Mouse (Mus musculus) ES-E14 (cell line): ENCODE data around the gene Flrt1. TPM values are rescaled to one million over a fixed set of nuclear protein-coding genes. Genes with fewer than 3 reads are reported as not detected.

Experiments
- DNase-seq: peaks from one replicate; pipeline ENCODE4 v3.0.0-alpha.2; 2013; ENCODE audit warnings: low read depth, low spot score
- H3K27ac ChIP-seq: 2 replicates; pipeline ENCODE4 v1.5.1; 2012; ENCODE audit warnings: low read depth, mild to moderate bottlenecking, low read length, moderate library complexity, mixed read lengths; ENCODE audit not compliant: poor library complexity, insufficient read depth, severe bottlenecking
- H3K36me3 ChIP-seq: 2 replicates; pipeline ENCODE4 v1.6.1; 2012; ENCODE audit warnings: mild to moderate bottlenecking, low read length, moderate library complexity, mixed read lengths; ENCODE audit not compliant: control insufficient read depth, poor library complexity, insufficient read depth, severe bottlenecking
- H3K4me1 ChIP-seq, 2 experiments: fragments of 150-350 bp in 1 of 2; sonication (generic) in 1 of 2; 2 replicates each; pipeline ENCODE4 v1.6.1; 2012; ENCODE audit warnings: low read length in 2 of 2, mild to moderate bottlenecking in 1 of 2, mixed read lengths in 1 of 2; ENCODE audit not compliant: control insufficient read depth in 2 of 2, insufficient read depth in 2 of 2, poor library complexity in 1 of 2
- H3K4me3 ChIP-seq, 2 experiments: fragments of 150-350 bp in 1 of 2; sonication (generic) in 1 of 2; 2 replicates each; pipeline ENCODE4 v1.5.1; 2012; ENCODE audit warnings: low read length in 2 of 2, low read depth in 1 of 2, mild to moderate bottlenecking in 1 of 2, mixed read lengths in 1 of 2; ENCODE audit not compliant: insufficient read depth in 1 of 2, poor library complexity in 1 of 2, severe bottlenecking in 1 of 2
- H3K9ac ChIP-seq: 2 replicates; pipeline ENCODE4 v1.6.1; 2012; ENCODE audit warnings: low read depth, mild to moderate bottlenecking, low read length, mixed read lengths; ENCODE audit not compliant: poor library complexity, insufficient read depth, severe bottlenecking
- H3K9me3 ChIP-seq: fragments of 150-350 bp; sonication (generic); 2 replicates; pipeline ENCODE4 v1.6.1; 2012; ENCODE audit warnings: low read depth, mild to moderate bottlenecking, low read length; ENCODE audit not compliant: control insufficient read depth, insufficient read depth
- CHD2 ChIP-seq: IDR thresholded peaks from 2 replicates; pipeline ENCODE4 v1.6.1; 2014; ENCODE audit warnings: mild to moderate bottlenecking, low read depth, low read length, inconsistent platforms
- HCFC1 ChIP-seq: IDR thresholded peaks from 2 replicates; pipeline ENCODE4 v1.6.1; 2012; ENCODE audit warnings: low read length, inconsistent platforms, borderline replicate concordance; ENCODE audit not compliant: insufficient read depth
- MAFK ChIP-seq: IDR thresholded peaks from 2 replicates; pipeline ENCODE4 v1.6.1; 2014; ENCODE audit warnings: mild to moderate bottlenecking, low read depth, low read length, inconsistent platforms; ENCODE audit not compliant: insufficient read depth
- ZC3H11A ChIP-seq: IDR thresholded peaks from 2 replicates; pipeline ENCODE4 v1.6.1; 2012; ENCODE audit warnings: low read depth, mild to moderate bottlenecking, inconsistent platforms, low read length, borderline replicate concordance
- ZNF384 ChIP-seq: IDR thresholded peaks from 2 replicates; pipeline ENCODE4 v1.6.1; 2012; ENCODE audit warnings: low read depth, low read length, inconsistent platforms
- in situ Hi-C, 2 experiments: fragments of 600-800 bp; cut with MboI; formaldehyde crosslinking; loops; one replicate each; pipeline ENCODE4 v1.15.1; 2025; ENCODE audit warnings: low sequenced_read_pairs in 2 of 2, inconsistent platforms in 1 of 2; ENCODE audit not compliant: unreplicated experiment in 2 of 2
- total RNA-seq: library from RNA; depleted of rRNA; stranded (reverse); fragments of 300-350 nt; gene quantifications from 2 replicates; pipeline ENCODE4 v1.2.3, GENCODE M21; 2012

The Flrt1 gene
- total RNA-seq, 1 experiment = 0.36 TPM

DNA sequence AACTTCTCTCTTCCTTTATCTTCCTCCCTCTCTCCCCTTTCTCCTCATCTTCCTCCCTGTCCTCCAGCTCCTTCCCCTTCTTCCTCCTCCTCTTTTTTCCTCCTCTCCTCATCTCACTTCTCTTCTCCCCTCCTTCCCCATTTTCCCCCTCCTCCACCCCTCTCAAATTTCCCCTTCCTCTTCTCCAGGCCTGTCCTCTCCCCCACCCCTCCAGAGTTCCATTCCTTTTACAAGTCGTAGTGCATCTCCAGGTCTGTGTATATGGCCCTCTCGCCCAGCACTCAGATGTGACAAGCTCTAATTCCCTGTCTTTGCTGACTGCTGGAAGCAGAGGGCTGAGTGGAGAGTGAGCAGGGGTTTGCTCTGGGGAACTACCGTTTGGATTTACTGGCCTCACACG is 34.8 kb downstream of the Flrt1 start:
- in situ Hi-C loops = no loop called here
- no peak overlapping the region for H3K9ac ChIP-seq

GRCm38 (mm10) chr19:7069781-7070763 is 35.5 kb downstream of the Flrt1 start:
- no peak overlapping the region for H3K27ac ChIP-seq

More for the DNA sequence above, 34.8 kb downstream of the Flrt1 start:
- Histone ChIP-seq H3K9me3 (no peaks in the 10 kb centered on the region), H3K4me1 (peaks cover 5 to 19% of the 10 kb centered on the region in 2 experiments; a peak in 3 of 4 replicates), H3K4me3 (no peak overlapping the region), H3K36me3 (no peaks in the 10 kb centered on the region), H3K27ac (no peak overlapping the region)
- no peak for TF ChIP-seq HCFC1
- TF ChIP-seq ZNF384 = no peak
- no peak for TF ChIP-seq CHD2
- TF ChIP-seq ZC3H11A = no peak
- no peak for TF ChIP-seq MAFK
- no peak for DNase-seq

GRCm38 (mm10) chr19:7068661-7069531 is 36.6 kb downstream of the Flrt1 start:
- Histone ChIP-seq H3K4me1 (peaks cover 2 to 15% of the 10 kb centered on the region in 2 experiments; a peak in 3 of 4 replicates), H3K9me3 (no peaks in the 10 kb centered on the region), H3K36me3 (no peaks in the 10 kb centered on the region), H3K27ac (no peak overlapping the region), H3K4me3 (no peak overlapping the region), H3K9ac (no peak overlapping the region)
- TF ChIP-seq HCFC1 = no peak
- no peak for TF ChIP-seq ZNF384
- no peak for TF ChIP-seq MAFK
- TF ChIP-seq CHD2 = no peak
- TF ChIP-seq ZC3H11A = no peak
- in situ Hi-C loops = loop anchor here (10.0 kb wide), 1 partner anchor 126 kb away; no protein-coding TSS in a partner anchor
- no peak for DNase-seq

More at GRCm38 (mm10) chr19:7069781-7070763, 35.5 kb downstream of the Flrt1 start:
- DNase-seq = no peak
- Histone ChIP-seq H3K36me3 (no peaks in the 10 kb centered on the region), H3K9ac (peak overlapping the region; percentile 30; the same call in 1 of the 2 replicates), H3K4me1 (peaks cover 2 to 16% of the 10 kb centered on the region in 2 experiments; a peak in 3 of 4 replicates), H3K4me3 (0 out of 4 replicates have a peak overlapping the region, but pooled peaks of 1 of the 2 experiments have one; percentile 11), H3K9me3 (no peaks in the 10 kb centered on the region)
- in situ Hi-C loops = loop anchor here (10.0 kb wide), 1 partner anchor 125 kb away; no protein-coding TSS in a partner anchor
- TF ChIP-seq ZNF384 (peak; percentile 93), CHD2 (no peak)

GRCm38 (mm10) chr19:7068136-7068535 is 37.4 kb downstream of the Flrt1 start:
- H3K4me3 ChIP-seq = no peak overlapping the region
- peak; percentile 68 for DNase-seq
- in situ Hi-C loops = loop anchor here (10.0 kb wide), 1 partner anchor 127 kb away; no protein-coding TSS in a partner anchor

More at GRCm38 (mm10) chr19:7068136-7068535, 37.4 kb downstream of the Flrt1 start:
- peaks cover 2 to 15% of the 10 kb centered on the region in 2 experiments; a peak in 3 of 4 replicates for H3K4me1 ChIP-seq
- peak; percentile 76 for TF ChIP-seq ZC3H11A
- no peak for TF ChIP-seq CHD2
- TF ChIP-seq ZNF384 = 0 out of 2 replicates have a peak, but pooled peaks have one; percentile 23
- TF ChIP-seq HCFC1 = no peak
- TF ChIP-seq MAFK = no peak
- H3K27ac ChIP-seq = no peak overlapping the region
- no peaks in the 10 kb centered on the region for H3K36me3 ChIP-seq
- no peak overlapping the region for H3K9ac ChIP-seq
- H3K9me3 ChIP-seq = no peaks in the 10 kb centered on the region
